Mouse (Mus musculus) gastrocnemius, adult 2 months (tissue): Measurements from ENCODE around the gene Xylt1. TPM values are rescaled to one million over a fixed set of nuclear protein-coding genes. Genes with fewer than 3 reads are reported as not detected.
A peak's percentile ranks its signal among the peaks of the same experiment; 100 is the strongest.

Source experiments
- DNase-seq: peaks from one replicate; pipeline ENCODE4 v3.0.0; 2022
- H3K27ac ChIP-seq: fragments of 200-600 bp; 2 replicates; pipeline ENCODE4 v1.8.1; 2022; ENCODE audit warnings: mild to moderate bottlenecking
- H3K4me3 ChIP-seq: fragments of 200-600 bp; 2 replicates; pipeline ENCODE4 v1.8.1; 2022; ENCODE audit warnings: mild to moderate bottlenecking, moderate library complexity
- CTCF ChIP-seq: fragments of 200-600 bp; IDR thresholded peaks from 2 replicates; pipeline ENCODE4 v1.8.1; 2022; ENCODE audit warnings: antibody characterized with exemption, mild to moderate bottlenecking, moderate library complexity
- intact Hi-C: fragments of 180-260 bp; cut with DNase I; formaldehyde crosslinking; loops from one replicate; pipeline ENCODE4 v1.15.1; 2025
- total RNA-seq, 2 experiments: library from RNA; stranded (reverse); gene quantifications; 2 replicates each; pipeline ENCODE4 v1.2.3; 2021

Xylt1 gene
- total RNA-seq, 2 experiments from 2014 or later: 5.5 to 9.5 TPM

- intact Hi-C loops: no loop called here
- DNase-seq: no peak
These were observed 275.0 kb downstream of the Xylt1 start for GRCm38 (mm10) chr7:117655732-117656131.

GRCm38 (mm10) chr7:117658180-117658579, 277.4 kb downstream of the Xylt1 start:
- Histone ChIP-seq H3K4me3 (no peak overlapping the region), H3K27ac (no peak overlapping the region)
- DNase-seq: no peak
- intact Hi-C loops: no loop called here
- TF ChIP-seq CTCF: no peak

More at GRCm38 (mm10) chr7:117655732-117656131, 275.0 kb downstream of the Xylt1 start:
- Histone ChIP-seq H3K4me3 (no peak overlapping the region), H3K27ac (no peak overlapping the region)
- no peak for TF ChIP-seq CTCF

- H3K27ac ChIP-seq: no peak overlapping the region
- no peak for TF ChIP-seq CTCF
- no peak overlapping the region for H3K4me3 ChIP-seq
- intact Hi-C loops: no loop called here
- no peak for DNase-seq
These were observed 278.0 kb downstream of the Xylt1 start for GRCm38 (mm10) chr7:117658739-117659138.

- intact Hi-C loops: no loop called here
- TF ChIP-seq CTCF: no peak
- DNase-seq: no peak
These were observed 286.5 kb downstream of the Xylt1 start for GRCm38 (mm10) chr7:117667286-117667685.

GRCm38 (mm10) chr7:117668226-117668625, 287.4 kb downstream of the Xylt1 start:
- DNase-seq: no peak
- intact Hi-C loops: no loop called here
- no peak overlapping the region for H3K27ac ChIP-seq
- no peak overlapping the region for H3K4me3 ChIP-seq
- TF ChIP-seq CTCF: no peak

More at GRCm38 (mm10) chr7:117667286-117667685, 286.5 kb downstream of the Xylt1 start:
- Histone ChIP-seq H3K4me3 (no peak overlapping the region), H3K27ac (no peak overlapping the region)

- TF ChIP-seq CTCF: no peak
- H3K27ac ChIP-seq: no peak overlapping the region
- DNase-seq: no peak
- intact Hi-C loops: no loop called here
- H3K4me3 ChIP-seq: no peak overlapping the region
These were observed 291.4 kb downstream of the Xylt1 start for GRCm38 (mm10) chr7:117672121-117672591.

- intact Hi-C loops: no loop called here
- no peak for DNase-seq
- TF ChIP-seq CTCF: no peak
- Histone ChIP-seq H3K4me3 (no peak overlapping the region), H3K27ac (no peak overlapping the region)
These were observed 305.6 kb downstream of the Xylt1 start for GRCm38 (mm10) chr7:117686120-117686996.

GRCm38 (mm10) chr7:117686997-117687302, 306.2 kb downstream of the Xylt1 start:
- intact Hi-C loops: no loop called here
- Histone ChIP-seq H3K27ac (no peak overlapping the region), H3K4me3 (no peak overlapping the region)
- no peak for TF ChIP-seq CTCF
- DNase-seq: no peak

GRCm38 (mm10) chr7:117695612-117696011, 314.8 kb downstream of the Xylt1 start:
- DNase-seq: peak; percentile 18
- intact Hi-C loops: no loop called here
- no peak overlapping the region for H3K4me3 ChIP-seq
- no peak overlapping the region for H3K27ac ChIP-seq
- TF ChIP-seq CTCF: peak; percentile 38; the same call in 1 of the 2 replicates

- TF ChIP-seq CTCF: no peak
- H3K4me3 ChIP-seq: no peak overlapping the region
- intact Hi-C loops: no loop called here
- H3K27ac ChIP-seq: no peak overlapping the region
- no peak for DNase-seq
These were observed 316.9 kb downstream of the Xylt1 start for GRCm38 (mm10) chr7:117697681-117698080.

- intact Hi-C loops: no loop called here
- no peak for DNase-seq
- no peak for TF ChIP-seq CTCF
- Histone ChIP-seq H3K4me3 (no peak overlapping the region), H3K27ac (no peak overlapping the region)
These were observed 317.9 kb downstream of the Xylt1 start for GRCm38 (mm10) chr7:117698551-117699114.

GRCm38 (mm10) chr7:117699343-117699985, 318.7 kb downstream of the Xylt1 start:
- DNase-seq: no peak
- intact Hi-C loops: no loop called here
- Histone ChIP-seq H3K4me3 (no peak overlapping the region), H3K27ac (no peak overlapping the region)
- TF ChIP-seq CTCF: no peak

- Histone ChIP-seq H3K27ac (no peak overlapping the region), H3K4me3 (no peak overlapping the region)
- no peak for TF ChIP-seq CTCF
- DNase-seq: no peak
- intact Hi-C loops: no loop called here
These were observed 319.3 kb downstream of the Xylt1 start for GRCm38 (mm10) chr7:117700066-117700465.
